Mouse (Mus musculus) cerebellum, postnatal 4 days (tissue): ENCODE results near the gene Lmtk2.

Experiments used
- DNase-seq, 2 experiments: peaks; one replicate each; pipeline ENCODE4 v3.0.0; 2022; ENCODE audit warnings: low spot score in 2 of 2, mixed read lengths in 1 of 2

Lmtk2 gene

GRCm38 (mm10) chr5:144215992-144216391, 115.8 kb downstream of the Lmtk2 start:
- no peak for DNase-seq

- DNase-seq = no peak
Measured at GRCm38 (mm10) chr5:144218061-144218460, 117.8 kb downstream of the Lmtk2 start.

GRCm38 (mm10) chr5:144219306-144219705, 119.1 kb downstream of the Lmtk2 start:
- no peak for DNase-seq

GRCm38 (mm10) chr5:144219936-144220335, 119.7 kb downstream of the Lmtk2 start:
- no peak for DNase-seq

- no peak for DNase-seq
Measured at GRCm38 (mm10) chr5:144221305-144221704, 121.1 kb downstream of the Lmtk2 start.

- peak in 1 of 2 experiments; percentile 36 for DNase-seq
Measured at GRCm38 (mm10) chr5:144222811-144223502, 122.7 kb downstream of the Lmtk2 start.

- peak; percentile 87 to 94 for DNase-seq
Measured at GRCm38 (mm10) chr5:144223503-144223862, 123.2 kb downstream of the Lmtk2 start, which contains the start of gene Tecpr1. Tecpr1 (minus strand) TSS chr5:144223615.

GRCm38 (mm10) chr5:144223899-144224816, 123.9 kb downstream of the Lmtk2 start:
- DNase-seq = no peak

GRCm38 (mm10) chr5:144226220-144226619, 126.0 kb downstream of the Lmtk2 start:
- no peak for DNase-seq

GRCm38 (mm10) chr5:144230216-144230615, 130.0 kb downstream of the Lmtk2 start:
- no peak for DNase-seq

GRCm38 (mm10) chr5:144231410-144231809, 131.2 kb downstream of the Lmtk2 start:
- no peak for DNase-seq

GRCm38 (mm10) chr5:144232531-144232930, 132.3 kb downstream of the Lmtk2 start:
- no peak for DNase-seq

GRCm38 (mm10) chr5:144234222-144234621, 134.0 kb downstream of the Lmtk2 start:
- no peak for DNase-seq

GRCm38 (mm10) chr5:144234714-144235113, 134.5 kb downstream of the Lmtk2 start:
- DNase-seq = no peak
